Mouse (Mus musculus): ENCODE data around the gene Tas2r114. TPM values are rescaled to one million over a fixed set of nuclear protein-coding genes. Genes with fewer than 3 reads are reported as not detected.

Tas2r114 gene
- polyA plus RNA-seq (2012; ENCODE audit: insufficient read depth, insufficient read length, missing spikeins) = not detected in 2 replicates

GRCm38 (mm10) chr6:131689963-131690362, at the start of gene Tas2r114:
Gene Tas2r114, minus strand, starts transcription at chr6:131690063.
- no peak within 1 kb of the TSS for H3K4me3 ChIP-seq (ENCODE audit: insufficient read depth, low read length)
- H3K27ac ChIP-seq (ENCODE audit: insufficient read depth, low read depth, low read length) = no peak within 1 kb of the TSS
- TF ChIP-seq CTCF (IDR thresholded peaks at IDR 0.05; ENCODE audit: low read depth, low read length) = no peak
- no peak for TF ChIP-seq POLR2A (IDR thresholded peaks at IDR 0.05; ENCODE audit: borderline replicate concordance, low read depth, low read length)
- no peaks in the 10 kb centered on the region for H3K4me1 ChIP-seq (ENCODE audit: control insufficient read depth, insufficient read depth, low read length)

GRCm38 (mm10) chr6:131712803-131713202, 22.9 kb upstream of the Tas2r114 start:
- Histone ChIP-seq H3K4me1 (ENCODE audit: control insufficient read depth, insufficient read depth, low read length) (no peaks in the 10 kb centered on the region), H3K27ac (ENCODE audit: insufficient read depth, low read depth, low read length) (no peak overlapping the region), H3K4me3 (ENCODE audit: insufficient read depth, low read length) (no peak overlapping the region)
- TF ChIP-seq CTCF (IDR thresholded peaks at IDR 0.05; ENCODE audit: low read depth, low read length) = no peak
- TF ChIP-seq POLR2A (IDR thresholded peaks at IDR 0.05; ENCODE audit: borderline replicate concordance, low read depth, low read length) = no peak

- H3K27ac ChIP-seq (ENCODE audit: insufficient read depth, low read depth, low read length) = no peak within 1 kb of the TSS
- H3K4me1 ChIP-seq (ENCODE audit: control insufficient read depth, insufficient read depth, low read length) = no peaks in the 10 kb centered on the region
- H3K4me3 ChIP-seq (ENCODE audit: insufficient read depth, low read length) = no peak within 1 kb of the TSS
- TF ChIP-seq CTCF (IDR thresholded peaks at IDR 0.05; ENCODE audit: low read depth, low read length) (no peak), POLR2A (IDR thresholded peaks at IDR 0.05; ENCODE audit: borderline replicate concordance, low read depth, low read length) (no peak)
Observed at GRCm38 (mm10) chr6:131687395-131687794, 2.5 kb downstream of the Tas2r114 start, which contains the start of gene Tas2r105. Gene Tas2r105, minus strand, starts transcription at chr6:131687495.

GRCm38 (mm10) chr6:131685644-131686043, 4.2 kb downstream of the Tas2r114 start, which contains the start of gene Tas2r104:
Gene Tas2r104, minus strand, starts transcription at chr6:131685744.
- TF ChIP-seq POLR2A (IDR thresholded peaks at IDR 0.05; ENCODE audit: borderline replicate concordance, low read depth, low read length) (no peak), CTCF (IDR thresholded peaks at IDR 0.05; ENCODE audit: low read depth, low read length) (no peak)
- H3K4me1 ChIP-seq (ENCODE audit: control insufficient read depth, insufficient read depth, low read length) = no peaks in the 10 kb centered on the region
- H3K27ac ChIP-seq (ENCODE audit: insufficient read depth, low read depth, low read length) = no peak within 1 kb of the TSS
- H3K4me3 ChIP-seq (ENCODE audit: insufficient read depth, low read length) = no peak within 1 kb of the TSS

GRCm38 (mm10) chr6:131678786-131679185, 11.1 kb downstream of the Tas2r114 start, which contains the start of gene Tas2r106:
Gene Tas2r106, minus strand, starts transcription at chr6:131678886.
- TF ChIP-seq POLR2A (IDR thresholded peaks at IDR 0.05; ENCODE audit: borderline replicate concordance, low read depth, low read length) (no peak), CTCF (IDR thresholded peaks at IDR 0.05; ENCODE audit: low read depth, low read length) (no peak)
- no peak within 1 kb of the TSS for H3K27ac ChIP-seq (ENCODE audit: insufficient read depth, low read depth, low read length)

GRCm38 (mm10) chr6:131660049-131660448, 29.8 kb downstream of the Tas2r114 start, which contains the start of gene Tas2r107:
Gene Tas2r107, minus strand, starts transcription at chr6:131660149.
- Histone ChIP-seq H3K27ac (ENCODE audit: insufficient read depth, low read depth, low read length) (no peak within 1 kb of the TSS), H3K4me1 (ENCODE audit: control insufficient read depth, insufficient read depth, low read length) (no peaks in the 10 kb centered on the region), H3K4me3 (ENCODE audit: insufficient read depth, low read length) (no peak within 1 kb of the TSS)
- no peak for TF ChIP-seq CTCF (IDR thresholded peaks at IDR 0.05; ENCODE audit: low read depth, low read length)
- TF ChIP-seq POLR2A (IDR thresholded peaks at IDR 0.05; ENCODE audit: borderline replicate concordance, low read depth, low read length) = no peak

More at GRCm38 (mm10) chr6:131678786-131679185, 11.1 kb downstream of the Tas2r114 start, which contains the start of gene Tas2r106:
- Histone ChIP-seq H3K4me1 (ENCODE audit: control insufficient read depth, insufficient read depth, low read length) (no peaks in the 10 kb centered on the region), H3K4me3 (ENCODE audit: insufficient read depth, low read length) (no peak within 1 kb of the TSS)

Other genes with a start within 250 kb of the Tas2r114 start
- not detected in 2 replicates for gene 5430401F13Rik, start 203.7 kb downstream of the Tas2r114 start, polyA plus RNA-seq (2012; ENCODE audit: insufficient read depth, insufficient read length, missing spikeins)
- not detected in 2 replicates for gene Gm6619, start 203.7 kb downstream of the Tas2r114 start, polyA plus RNA-seq (2012; ENCODE audit: insufficient read depth, insufficient read length, missing spikeins)
- not detected in 2 replicates for gene Tas2r130, start 59.2 kb downstream of the Tas2r114 start, polyA plus RNA-seq (2012; ENCODE audit: insufficient read depth, insufficient read length, missing spikeins)
- gene Tas2r107, start 29.9 kb downstream of the Tas2r114 start, polyA plus RNA-seq (2012; ENCODE audit: insufficient read depth, insufficient read length, missing spikeins) = not detected in 2 replicates
- not detected in 2 replicates for gene Tas2r106, start 11.2 kb downstream of the Tas2r114 start, polyA plus RNA-seq (2012; ENCODE audit: insufficient read depth, insufficient read length, missing spikeins)
- not detected in 2 replicates for gene Tas2r104, start 4.3 kb downstream of the Tas2r114 start, polyA plus RNA-seq (2012; ENCODE audit: insufficient read depth, insufficient read length, missing spikeins)
- not detected in 2 replicates for gene Tas2r105, start 2.6 kb downstream of the Tas2r114 start, polyA plus RNA-seq (2012; ENCODE audit: insufficient read depth, insufficient read length, missing spikeins)